Mouse (Mus musculus) hindbrain, embryonic 13.5 days (tissue): ENCODE measurements at regions not wholly inside any gene's neighbourhood (a gene's known extent, or its start where the extent isn't known, plus 50 kb on each side); places are given as distances from the start of the nearest gene placed in this dataset.

Experiments
- ATAC-seq: fragments of 200-750 bp; cut with Nextera tagmentation; 2 replicates; pipeline ENCODE4 v1.8.0; 2017; ENCODE audit warnings: moderate TSS enrichment; ENCODE audit not compliant: low FRiP score
- H3K27ac ChIP-seq: fragments of 300-500 bp; sonication (generic); 2 replicates; pipeline ENCODE4 v1.5.1; 2015; ENCODE audit warnings: inconsistent platforms, mild to moderate bottlenecking, moderate library complexity
- H3K27me3 ChIP-seq: fragments of 300-500 bp; sonication (generic); 2 replicates; pipeline ENCODE4 v1.6.1; 2015; ENCODE audit warnings: mild to moderate bottlenecking, inconsistent platforms
- H3K36me3 ChIP-seq: fragments of 300-500 bp; sonication (generic); 2 replicates; pipeline ENCODE4 v1.6.1; 2015; ENCODE audit warnings: mild to moderate bottlenecking, inconsistent platforms
- H3K4me1 ChIP-seq: fragments of 300-500 bp; sonication (generic); replicated peaks from 2 replicates; pipeline ENCODE4 v1.6.1; 2015; ENCODE audit warnings: inconsistent platforms
- H3K4me2 ChIP-seq: fragments of 300-500 bp; sonication (generic); 2 replicates; pipeline ENCODE4 v1.6.1; 2015; ENCODE audit warnings: inconsistent platforms, mild to moderate bottlenecking, moderate library complexity
- H3K4me3 ChIP-seq: fragments of 300-500 bp; sonication (generic); 2 replicates; pipeline ENCODE4 v1.5.1; 2015; ENCODE audit warnings: mild to moderate bottlenecking, inconsistent platforms
- H3K9ac ChIP-seq: fragments of 300-500 bp; sonication (generic); 2 replicates; pipeline ENCODE4 v1.6.1; 2015; ENCODE audit warnings: mild to moderate bottlenecking, inconsistent platforms
- H3K9me3 ChIP-seq: fragments of 300-500 bp; sonication (generic); 2 replicates; pipeline ENCODE4 v1.6.1; 2016; ENCODE audit warnings: inconsistent platforms
- WGBS: fragments of 180-500 bp; shearing (Covaris S2); methylation state at CpG from one replicate; pipeline ENCODE4 v1.1.7; 2015; 5-methylcytosine and 5-hydroxymethylcytosine counted together

DNA sequence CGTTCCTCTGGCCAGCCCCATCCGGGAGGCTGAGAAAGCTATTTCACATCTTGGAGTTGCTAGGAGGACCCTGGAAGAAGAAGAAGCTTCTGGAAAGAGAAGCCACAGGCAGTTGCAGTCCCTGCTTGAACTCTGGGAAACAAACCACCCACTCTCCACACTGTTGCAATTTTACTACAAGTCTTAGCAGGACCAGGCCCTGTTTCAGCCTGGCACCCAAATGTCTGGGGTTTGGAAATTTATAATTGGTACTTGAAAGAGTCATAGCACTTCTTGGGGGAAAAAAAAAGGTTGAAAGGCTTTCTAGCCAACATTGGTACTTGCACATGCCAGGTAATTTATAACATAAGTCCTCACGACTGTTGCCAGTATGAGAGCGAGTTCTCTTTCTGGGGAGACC, 57.9 kb upstream of the Neo1 start:
- ATAC-seq, result no peak
- Histone ChIP-seq H3K4me1 (peaks cover 14% of the 10 kb centered on the region; the same call in 1 of the 2 replicates), H3K27me3 (no peaks in the 10 kb centered on the region), H3K9me3 (no peaks in the 10 kb centered on the region), H3K9ac (no peak overlapping the region), H3K4me3 (no peak overlapping the region), H3K27ac (no peak overlapping the region), H3K4me2 (no peak overlapping the region), H3K36me3 (no peaks in the 10 kb centered on the region)
- WGBS, result 77% methylated on average over 4 of the region's 4 CpGs

DNA sequence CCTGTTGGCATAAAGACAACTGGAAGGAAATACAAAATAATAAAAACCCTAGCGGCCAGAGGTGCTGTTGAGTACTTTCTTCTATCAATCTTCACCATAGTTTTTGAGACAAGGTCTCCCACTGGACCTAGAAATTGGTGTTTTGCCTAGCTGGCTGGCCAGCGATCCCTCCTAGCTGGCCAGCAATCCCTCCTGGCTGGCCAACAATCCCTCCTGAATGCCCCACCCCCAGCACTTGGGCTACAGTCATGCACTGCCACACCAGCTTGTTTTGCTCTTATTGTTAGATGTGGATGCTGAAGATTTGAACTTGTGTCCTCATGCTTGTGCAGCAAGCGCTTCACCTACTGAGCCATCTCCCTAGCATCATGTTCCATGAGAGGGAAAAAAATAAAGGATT, 54.9 kb upstream of the Neo1 start:
- no peak overlapping the region for H3K27ac ChIP-seq
- H3K36me3 ChIP-seq, result no peaks in the 10 kb centered on the region
- no peak overlapping the region for H3K9ac ChIP-seq
- no peak overlapping the region for H3K4me2 ChIP-seq
- H3K4me1 ChIP-seq, result 0 out of 2 replicates have a peak, but pooled peaks cover 3% of the 10 kb centered on the region
- no peaks in the 10 kb centered on the region for H3K27me3 ChIP-seq
- H3K4me3 ChIP-seq, result no peak overlapping the region
- no peaks in the 10 kb centered on the region for H3K9me3 ChIP-seq
- no peak for ATAC-seq
- 95% methylated on average over 3 of the region's 3 CpGs for WGBS

DNA sequence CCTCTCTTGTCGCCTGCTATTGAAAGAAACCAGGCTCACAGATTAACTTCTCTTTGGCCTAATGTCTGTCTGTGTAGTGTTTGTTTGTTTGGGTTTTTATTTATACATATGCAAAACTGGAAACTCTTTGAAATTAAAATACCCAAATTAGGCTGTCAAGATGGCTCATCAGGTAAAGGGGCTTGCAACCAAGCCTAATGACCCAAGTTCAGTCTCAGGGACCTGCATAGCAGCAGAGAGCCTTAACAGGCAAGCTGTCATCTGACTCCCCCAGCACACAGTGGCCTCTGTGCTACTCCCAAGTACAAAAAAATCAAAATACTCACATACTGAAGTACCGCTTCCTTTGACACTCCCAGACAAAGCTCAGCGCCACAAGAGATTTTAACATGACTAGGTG, 51.5 kb upstream of the Neo1 start:
- no peak overlapping the region for H3K4me2 ChIP-seq
- WGBS, result 89% methylated on average over 3 of the region's 3 CpGs
- ATAC-seq, result no peak
- no peaks in the 10 kb centered on the region for H3K4me1 ChIP-seq
- no peak overlapping the region for H3K9ac ChIP-seq
- H3K4me3 ChIP-seq, result no peak overlapping the region
- no peaks in the 10 kb centered on the region for H3K9me3 ChIP-seq
- no peaks in the 10 kb centered on the region for H3K36me3 ChIP-seq
- H3K27me3 ChIP-seq, result no peaks in the 10 kb centered on the region
- no peak overlapping the region for H3K27ac ChIP-seq

DNA sequence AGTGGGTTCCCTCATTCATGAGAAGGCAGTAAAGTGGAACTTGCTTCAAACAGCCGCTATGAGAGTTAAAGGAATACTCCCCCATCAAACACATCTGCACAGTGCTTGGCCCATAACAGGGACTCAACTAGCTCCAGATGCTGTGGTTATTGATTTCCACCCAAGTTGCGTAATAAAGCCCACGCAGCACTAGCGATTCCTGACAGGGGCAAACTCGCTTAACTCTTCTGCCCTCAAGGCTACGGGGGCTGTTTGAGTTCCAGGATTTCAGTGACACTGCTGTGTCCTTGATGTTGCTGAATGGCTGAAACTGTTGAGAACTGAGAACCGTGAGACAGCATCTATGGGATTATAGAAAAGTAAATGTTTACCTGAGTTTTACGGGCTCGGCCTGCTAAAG, 50.9 kb upstream of the Neo1 start:
- Histone ChIP-seq H3K4me1 (no peaks in the 10 kb centered on the region), H3K27ac (no peak overlapping the region), H3K9me3 (no peaks in the 10 kb centered on the region), H3K36me3 (no peaks in the 10 kb centered on the region), H3K4me2 (no peak overlapping the region), H3K4me3 (no peak overlapping the region), H3K27me3 (no peaks in the 10 kb centered on the region), H3K9ac (no peak overlapping the region)
- 85% methylated on average over 9 of the region's 9 CpGs for WGBS
- no peak for ATAC-seq

DNA sequence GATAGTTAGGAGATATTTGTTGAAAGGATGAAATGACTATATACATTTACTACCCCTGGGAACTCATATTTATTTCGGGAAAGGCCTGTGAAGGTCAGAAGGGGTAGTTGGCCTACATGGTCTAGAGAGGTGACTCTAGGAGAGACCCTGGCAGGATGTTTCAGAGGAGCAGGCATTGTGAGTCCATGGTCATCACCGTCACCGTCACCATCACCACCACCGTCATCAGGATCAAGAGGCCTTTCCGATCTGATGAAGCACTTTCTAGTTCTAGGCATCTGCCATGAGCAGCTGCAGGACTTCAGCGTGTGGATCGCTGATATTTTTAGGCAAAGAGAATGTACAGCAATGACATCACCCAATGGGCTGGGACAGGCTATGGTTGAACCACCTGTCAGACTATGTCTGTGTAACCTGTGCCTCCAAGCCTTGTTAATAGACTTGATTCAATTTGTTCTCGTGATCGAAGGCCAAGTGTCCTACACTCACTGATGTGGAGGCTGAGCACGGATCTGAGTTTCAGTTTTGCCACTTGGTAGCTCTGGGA, 50.4 kb upstream of the Neo1 start:
- no peak overlapping the region for H3K4me3 ChIP-seq
- WGBS, result 95% methylated on average over 10 of the region's 10 CpGs
- H3K27me3 ChIP-seq, result no peaks in the 10 kb centered on the region
- H3K9me3 ChIP-seq, result no peaks in the 10 kb centered on the region
- no peak for ATAC-seq
- H3K4me2 ChIP-seq, result no peak overlapping the region
- H3K4me1 ChIP-seq, result no peaks in the 10 kb centered on the region
- H3K9ac ChIP-seq, result no peak overlapping the region
- H3K36me3 ChIP-seq, result no peaks in the 10 kb centered on the region
- no peak overlapping the region for H3K27ac ChIP-seq
